Mouse (Mus musculus) retina, postnatal 1 day (tissue): ENCODE data around the gene Arhgap9.
"Not testable (repeated sequence)": the region's sequence is repeated elsewhere in the genome, so short reads cannot be mapped to it uniquely, and the experiment has no call there.

Experiments
- DNase-seq: peaks from one replicate; pipeline ENCODE4 v3.0.0-alpha.2; 2012

Arhgap9 gene

GRCm38 (mm10) chr10:127292987-127293538, 28.7 kb upstream of the Arhgap9 start:
- DNase-seq, result no peak

- DNase-seq, result no peak
Observed at GRCm38 (mm10) chr10:127293590-127294113, 28.1 kb upstream of the Arhgap9 start.

GRCm38 (mm10) chr10:127294895-127295510, 26.8 kb upstream of the Arhgap9 start:
- no peak for DNase-seq

- no peak for DNase-seq
Observed at GRCm38 (mm10) chr10:127295986-127296794, 25.6 kb upstream of the Arhgap9 start.

GRCm38 (mm10) chr10:127297015-127297871, 24.5 kb upstream of the Arhgap9 start:
- DNase-seq, result no peak

- DNase-seq, result no peak
Observed at GRCm38 (mm10) chr10:127300361-127300760, 21.4 kb upstream of the Arhgap9 start.

GRCm38 (mm10) chr10:127303136-127303535, 18.6 kb upstream of the Arhgap9 start:
- DNase-seq, result no peak

- DNase-seq, result not testable (repeated sequence)
Observed at GRCm38 (mm10) chr10:127309167-127309566, 12.6 kb upstream of the Arhgap9 start.

GRCm38 (mm10) chr10:127310523-127311475, 11.0 kb upstream of the Arhgap9 start:
- DNase-seq, result peak; percentile 64

- peak; percentile 99 for DNase-seq
Observed at GRCm38 (mm10) chr10:127311476-127312355, 10.0 kb upstream of the Arhgap9 start, which contains the start of gene Mars. Mars (minus strand) TSS chr10:127311786.

GRCm38 (mm10) chr10:127312356-127312676, 9.4 kb upstream of the Arhgap9 start:
- peak; percentile 94 for DNase-seq

- DNase-seq, result no peak
Observed at GRCm38 (mm10) chr10:127312858-127313257, 8.9 kb upstream of the Arhgap9 start.

GRCm38 (mm10) chr10:127313516-127313915, 8.2 kb upstream of the Arhgap9 start:
- not testable (repeated sequence) for DNase-seq

GRCm38 (mm10) chr10:127314950-127315349, 6.8 kb upstream of the Arhgap9 start:
- not testable (repeated sequence) for DNase-seq

GRCm38 (mm10) chr10:127317277-127317676, 4.5 kb upstream of the Arhgap9 start:
- DNase-seq, result no peak

- DNase-seq, result no peak
Observed at GRCm38 (mm10) chr10:127318009-127318408, 3.8 kb upstream of the Arhgap9 start.

- DNase-seq, result no peak
Observed at GRCm38 (mm10) chr10:127319969-127320368, 1.8 kb upstream of the Arhgap9 start.

- DNase-seq, result no peak
Observed at GRCm38 (mm10) chr10:127322178-127322577, 414 bp downstream of the Arhgap9 start.

- no peak for DNase-seq
Observed at GRCm38 (mm10) chr10:127322669-127323068, 905 bp downstream of the Arhgap9 start.

GRCm38 (mm10) chr10:127323131-127323855, 1.5 kb downstream of the Arhgap9 start:
- DNase-seq, result no peak
